Mouse (Mus musculus): Measurements from ENCODE around the gene Mrln.

Gene Mrln

GRCm38 (mm10) chr10:70255601-70256210, 51.2 kb downstream of the Mrln start:
- DNase-seq (ENCODE audit: low spot score in 2 of 2) = no peak

GRCm38 (mm10) chr10:70257029-70257428, 52.6 kb downstream of the Mrln start:
- no peak for DNase-seq (ENCODE audit: low spot score in 2 of 2)

- no peak for DNase-seq (ENCODE audit: low spot score in 2 of 2)
These were observed 56.4 kb downstream of the Mrln start for GRCm38 (mm10) chr10:70260904-70261303.

- DNase-seq (ENCODE audit: low spot score in 2 of 2) = no peak
These were observed 57.6 kb downstream of the Mrln start for GRCm38 (mm10) chr10:70262051-70262450.

- no peak for DNase-seq (ENCODE audit: low spot score in 2 of 2)
These were observed 59.3 kb downstream of the Mrln start for GRCm38 (mm10) chr10:70263681-70264189.

GRCm38 (mm10) chr10:70264337-70265036, 60.0 kb downstream of the Mrln start:
- no peak for DNase-seq (ENCODE audit: low spot score in 2 of 2)

- no peak for DNase-seq (ENCODE audit: low spot score in 2 of 2)
These were observed 62.0 kb downstream of the Mrln start for GRCm38 (mm10) chr10:70266501-70266900.

- no peak for DNase-seq (ENCODE audit: low spot score in 2 of 2)
These were observed 64.3 kb downstream of the Mrln start for GRCm38 (mm10) chr10:70268581-70269446.
